Mouse (Mus musculus) liver, adult 2 months (tissue): Measurements from ENCODE around the gene Dysf. TPM values are rescaled to one million over a fixed set of nuclear protein-coding genes. Genes with fewer than 3 reads are reported as not detected.
A peak's percentile ranks its signal among the peaks of the same experiment; 100 is the strongest.

ENCODE experiments used
- DNase-seq: peaks from one replicate; pipeline ENCODE4 v3.0.0-alpha.2; 2011; ENCODE audit warnings: low read depth, low spot score; ENCODE audit errors: extremely low read depth
- H3K27ac ChIP-seq: fragments of 200-500 bp; replicated peaks from 2 replicates; pipeline ENCODE4 v1.5.1; 2012; ENCODE audit warnings: low read depth, mild to moderate bottlenecking, control low read depth, inconsistent platforms, low read length; ENCODE audit not compliant: insufficient read depth
- H3K27me3 ChIP-seq: fragments of 200-500 bp; 2 replicates; pipeline ENCODE4 v1.6.1; 2012; ENCODE audit warnings: mild to moderate bottlenecking, moderate library complexity, low read length, inconsistent platforms; ENCODE audit not compliant: control insufficient read depth, insufficient read depth
- H3K36me3 ChIP-seq: fragments of 200-500 bp; 2 replicates; pipeline ENCODE4 v1.6.1; 2012; ENCODE audit warnings: low read length, inconsistent platforms; ENCODE audit not compliant: control insufficient read depth, insufficient read depth
- H3K4me1 ChIP-seq: fragments of 200-500 bp; 2 replicates; pipeline ENCODE4 v1.6.1; 2011; ENCODE audit warnings: low read length; ENCODE audit not compliant: control insufficient read depth, insufficient read depth
- H3K4me3 ChIP-seq: fragments of 200-500 bp; 2 replicates; pipeline ENCODE4 v1.5.1; 2011; ENCODE audit warnings: low read depth, mild to moderate bottlenecking, control low read depth, low read length, moderate library complexity; ENCODE audit not compliant: insufficient read depth
- H3K79me2 ChIP-seq: fragments of 200-500 bp; 2 replicates; pipeline ENCODE4 v1.6.1; 2012; ENCODE audit warnings: inconsistent platforms, mild to moderate bottlenecking, low read length, moderate library complexity; ENCODE audit not compliant: control insufficient read depth, insufficient read depth
- H3K9ac ChIP-seq: fragments of 200-500 bp; 2 replicates; pipeline ENCODE4 v1.6.1; 2012; ENCODE audit warnings: low read depth, mild to moderate bottlenecking, control low read depth, inconsistent platforms, low read length
- CTCF ChIP-seq: fragments of 200-500 bp; IDR thresholded peaks from 2 replicates; pipeline ENCODE4 v1.5.1; 2011; ENCODE audit warnings: low read depth, low read length, control low read depth
- POLR2A ChIP-seq: fragments of 200-500 bp; IDR thresholded peaks from 2 replicates; pipeline ENCODE4 v1.6.1; 2011; ENCODE audit warnings: low read length, control low read depth; ENCODE audit not compliant: insufficient read depth; ENCODE audit errors: extremely low read depth
- WGBS: fragments of 180-500 bp; shearing (Covaris S2); methylation state at CpG from one replicate; pipeline ENCODE4 v1.1.7; 2018; 5-methylcytosine and 5-hydroxymethylcytosine counted together
- polyA plus RNA-seq: library from polyadenylated mRNA; depleted of rRNA; stranded (reverse); fragments of >200 nt; gene quantifications from 2 replicates; pipeline ENCODE4 v1.2.3, GENCODE M21; 2012
- total RNA-seq: library from RNA; depleted of rRNA; stranded (reverse); fragments of >200 nt; gene quantifications from 2 replicates; pipeline ENCODE4 v1.2.3, GENCODE M21; 2014

Gene Dysf
- total and polyA plus RNA-seq, 2 experiments = 2.4 to 3.3 TPM

GRCm38 (mm10) chr6:84147206-84148004, 139.0 kb downstream of the Dysf start:
- H3K4me1 ChIP-seq = peaks cover 3% of the 10 kb centered on the region; the same call in 1 of the 2 replicates
- H3K79me2 ChIP-seq = no peaks in the 10 kb centered on the region
- 79% methylated on average over 13 of the region's 13 CpGs for WGBS
- no peak overlapping the region for H3K27ac ChIP-seq
- no peaks in the 10 kb centered on the region for H3K27me3 ChIP-seq
- DNase-seq = no peak
- H3K4me3 ChIP-seq = no peak overlapping the region
- H3K9ac ChIP-seq = no peak overlapping the region
- TF ChIP-seq POLR2A (no peak), CTCF (no peak)
- no peaks in the 10 kb centered on the region for H3K36me3 ChIP-seq

- TF ChIP-seq POLR2A (no peak), CTCF (peak; percentile 6; the same call in 1 of the 2 replicates)
- peaks cover 3% of the 10 kb centered on the region; the same call in 1 of the 2 replicates for H3K4me1 ChIP-seq
- 69% methylated on average over 6 of the region's 6 CpGs for WGBS
Observed at GRCm38 (mm10) chr6:84148470-84148869, 140.1 kb downstream of the Dysf start.

DNA sequence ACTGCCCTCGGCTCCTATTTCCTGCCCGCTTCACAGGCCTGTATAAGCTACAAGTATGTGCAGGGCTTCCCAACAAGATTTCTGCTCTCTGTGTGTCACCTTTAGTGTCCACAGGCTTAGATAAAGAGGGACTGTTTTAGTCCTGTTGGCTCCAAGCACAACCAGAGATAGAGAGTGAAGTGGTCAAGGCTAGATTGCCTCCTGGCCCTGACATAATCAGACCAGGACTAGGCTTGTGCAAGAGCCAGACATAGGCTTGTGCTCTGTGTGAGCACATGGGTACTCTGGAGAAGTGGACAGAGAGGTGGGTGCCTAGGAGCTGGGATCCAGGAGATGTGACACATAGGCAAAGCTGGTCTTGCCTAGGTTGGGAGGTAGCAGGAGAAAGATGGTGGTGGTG, 146.1 kb downstream of the Dysf start:
- Histone ChIP-seq H3K79me2 (no peaks in the 10 kb centered on the region), H3K4me3 (no peak overlapping the region), H3K36me3 (no peaks in the 10 kb centered on the region), H3K9ac (no peak overlapping the region), H3K4me1 (peaks cover 3% of the 10 kb centered on the region; the same call in 1 of the 2 replicates), H3K27me3 (no peaks in the 10 kb centered on the region), H3K27ac (no peak overlapping the region)
- TF ChIP-seq POLR2A = no peak
- TF ChIP-seq CTCF = no peak
- WGBS = 89% methylated on average over 2 of the region's 2 CpGs
- no peak for DNase-seq

More at GRCm38 (mm10) chr6:84148470-84148869, 140.1 kb downstream of the Dysf start:
- peak; percentile 51 for DNase-seq
- Histone ChIP-seq H3K36me3 (no peaks in the 10 kb centered on the region), H3K9ac (no peak overlapping the region), H3K27me3 (no peaks in the 10 kb centered on the region), H3K27ac (no peak overlapping the region), H3K79me2 (no peaks in the 10 kb centered on the region), H3K4me3 (no peak overlapping the region)

DNA sequence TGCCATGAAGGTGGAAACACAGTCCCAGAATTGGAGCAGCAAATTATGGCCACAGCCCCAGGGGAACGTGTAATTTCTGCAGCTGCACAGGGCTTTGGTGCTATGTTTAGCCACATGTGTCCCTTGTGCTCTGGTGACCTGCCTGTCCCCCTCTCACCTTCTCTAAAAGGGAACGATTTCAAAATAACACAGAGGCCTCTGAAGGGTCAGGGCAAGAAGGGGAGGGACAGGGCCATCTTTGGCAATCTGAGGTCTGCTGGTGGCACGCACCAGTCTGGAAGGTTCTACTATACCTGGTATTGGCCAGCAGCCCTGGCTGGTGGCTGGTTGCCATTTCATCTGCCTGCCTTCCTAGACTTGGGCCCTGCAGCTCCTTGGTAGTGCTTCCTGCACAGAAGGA, 147.4 kb downstream of the Dysf start:
- Histone ChIP-seq H3K9ac (no peak overlapping the region), H3K79me2 (no peaks in the 10 kb centered on the region), H3K27ac (no peak overlapping the region), H3K4me1 (peaks cover 3% of the 10 kb centered on the region; the same call in 1 of the 2 replicates), H3K4me3 (no peak overlapping the region), H3K27me3 (no peaks in the 10 kb centered on the region), H3K36me3 (no peaks in the 10 kb centered on the region)
- 26% methylated on average over 3 of the region's 3 CpGs for WGBS
- no peak for TF ChIP-seq POLR2A
- peak; percentile 78 for DNase-seq

DNA sequence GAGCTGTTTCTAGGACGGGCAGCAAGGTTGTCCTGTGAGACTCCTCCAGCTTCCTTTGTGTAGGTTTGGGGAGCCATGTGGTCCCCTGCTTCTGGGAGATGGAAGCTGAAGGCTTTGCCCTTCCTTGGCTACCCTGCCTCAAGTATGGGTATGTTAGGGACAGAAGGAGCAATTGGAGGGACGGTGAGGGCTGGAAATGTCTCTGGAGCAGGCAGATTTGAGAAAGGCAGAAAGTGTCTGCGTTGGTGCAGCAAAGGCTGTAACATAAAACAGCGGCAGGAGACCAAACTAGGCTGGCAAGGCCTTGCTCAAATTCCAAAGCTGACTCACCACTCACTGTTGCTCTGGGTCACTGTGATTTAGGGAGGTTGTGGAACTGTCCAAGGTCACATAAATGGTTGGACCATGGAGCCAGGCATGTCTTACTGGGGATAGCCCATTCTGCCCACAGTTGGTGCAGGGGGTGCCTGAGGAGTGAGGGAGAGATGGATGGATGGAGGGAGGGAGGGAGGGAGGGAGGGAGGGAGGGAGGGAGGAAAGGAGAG, 148.2 kb downstream of the Dysf start:
- H3K27me3 ChIP-seq = no peaks in the 10 kb centered on the region
- H3K79me2 ChIP-seq = no peaks in the 10 kb centered on the region
- H3K4me1 ChIP-seq = peaks cover 3% of the 10 kb centered on the region; the same call in 1 of the 2 replicates
- no peak for TF ChIP-seq POLR2A
- TF ChIP-seq CTCF = no peak
- H3K27ac ChIP-seq = no peak overlapping the region
- no peak for DNase-seq
- H3K36me3 ChIP-seq = no peaks in the 10 kb centered on the region
- WGBS = 93% methylated on average over 4 of the region's 4 CpGs
- no peak overlapping the region for H3K9ac ChIP-seq
- H3K4me3 ChIP-seq = no peak overlapping the region

GRCm38 (mm10) chr6:84159046-84159445, 150.7 kb downstream of the Dysf start:
- Histone ChIP-seq H3K27ac (no peak overlapping the region), H3K27me3 (no peaks in the 10 kb centered on the region), H3K9ac (no peak overlapping the region), H3K36me3 (no peaks in the 10 kb centered on the region), H3K4me3 (no peak overlapping the region), H3K4me1 (no peaks in the 10 kb centered on the region), H3K79me2 (no peaks in the 10 kb centered on the region)
- TF ChIP-seq POLR2A = no peak
- no peak for TF ChIP-seq CTCF
- DNase-seq = no peak
- WGBS = 97% methylated on average over 4 of the region's 4 CpGs
